23 mouse cellular contexts compared by ENCODE assay signal in the genomic region with DNA sequence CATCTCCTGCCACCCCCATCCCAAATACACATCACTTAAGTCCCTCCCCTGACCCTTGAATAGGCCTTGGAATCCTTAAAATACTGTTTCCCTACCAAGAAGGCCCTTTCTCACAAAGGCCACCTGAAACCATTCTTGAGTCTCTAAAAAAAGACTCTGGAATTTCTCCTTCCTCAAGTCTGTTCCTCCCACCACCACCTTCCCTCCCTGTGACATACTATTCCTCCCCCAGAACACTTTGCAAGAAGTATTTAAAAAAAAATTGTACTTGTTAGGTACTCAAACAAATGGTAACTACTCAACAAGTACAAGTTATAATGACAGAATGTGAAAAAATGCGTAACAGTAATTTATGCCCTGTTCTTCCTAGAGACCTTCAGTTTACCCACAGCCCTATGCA.
DNase-seq lines count a peak whose midpoint lies in the region; ATAC-seq and TF ChIP-seq lines count a peak whose summit lies in the region.
"Had no signal": no experiment of that assay in that cellular context is flagged by ENCODE, and none has a peak within 500 bp of the region (broad histone marks: within the 10 kb centered on the region; RNA-seq: fewer than 3 reads in every experiment).

No protein-coding gene starts in this region.

- no peaks in the 10 kb centered on the region for H3K27me3 ChIP-seq in kidney, postnatal 0 days (ENCODE audit: insufficient read depth, low read length)
- no peaks in the 10 kb centered on the region for H3K27me3 ChIP-seq in kidney, embryonic 14.5 days (ENCODE audit: control insufficient read depth, insufficient read depth, low read length)
- H3K27me3 ChIP-seq: CH12.LX, Patski had no signal

- H3K4me1 ChIP-seq in kidney, postnatal 0 days (replicated peaks; ENCODE audit: insufficient read depth, low read length): no peaks in the 10 kb centered on the region
- no peaks in the 10 kb centered on the region for H3K4me1 ChIP-seq in kidney, embryonic 14.5 days (ENCODE audit: control insufficient read depth, insufficient read depth, low read length)

- no peak overlapping the region for H3K27ac ChIP-seq in kidney, postnatal 0 days
- no peak overlapping the region for H3K27ac ChIP-seq in kidney, embryonic 14.5 days (ENCODE audit: low read depth, low read length)

- WGBS in kidney, postnatal 0 days: 91% methylated on average over 1 of the region's 1 CpGs
- 90% methylated on average over 1 of the region's 1 CpGs for WGBS in kidney, embryonic 14.5 days

- ATAC-seq in frontal cortex, adult (ENCODE audit: low TSS enrichment): peak; percentile 88
- ATAC-seq in kidney, postnatal 0 days (replicated peaks; ENCODE audit: low FRiP score, low read depth): no peak
- ATAC-seq in kidney, embryonic 14.5 days (ENCODE audit: low FRiP score, low TSS enrichment): no peak
- ATAC-seq: activated CD4-positive, CD25-positive, alpha-beta regulatory T cell, adult 4 months; CD4-positive, CD25-positive, alpha-beta regulatory T cell, adult 4 months; Patski had no signal

- no peak overlapping the region for H3K4me2 ChIP-seq in kidney, postnatal 0 days (ENCODE audit: low read length)
- H3K4me2 ChIP-seq in kidney, embryonic 14.5 days (replicated peaks; ENCODE audit: low read depth, low read length): no peak overlapping the region

- no peak overlapping the region for H3K9ac ChIP-seq in kidney, postnatal 0 days (ENCODE audit: low read depth, low read length)
- H3K9ac ChIP-seq in kidney, embryonic 14.5 days (ENCODE audit: low read depth, low read length): no peak overlapping the region

- no peak overlapping the region for H3K4me3 ChIP-seq in kidney, postnatal 0 days (replicated peaks; ENCODE audit: low read depth, low read length)
- H3K4me3 ChIP-seq in kidney, embryonic 14.5 days (ENCODE audit: low read length): no peak overlapping the region

- H3K36me3 ChIP-seq in kidney, postnatal 0 days (ENCODE audit: insufficient read depth, low read length): no peaks in the 10 kb centered on the region
- no peaks in the 10 kb centered on the region for H3K36me3 ChIP-seq in kidney, embryonic 14.5 days (ENCODE audit: control insufficient read depth, insufficient read depth, low read length)
- H3K36me3 ChIP-seq: G1E had no signal

- TF ChIP-seq CTCF in kidney, postnatal 0 days (IDR thresholded peaks at IDR 0.05; ENCODE audit: low read depth): no peak

- no peaks in the 10 kb centered on the region for H3K9me3 ChIP-seq in kidney, postnatal 0 days (replicated peaks; ENCODE audit: low read length)
- no peaks in the 10 kb centered on the region for H3K9me3 ChIP-seq in kidney, embryonic 14.5 days (ENCODE audit: control insufficient read depth, low read length)
- H3K9me3 ChIP-seq: G1E had no signal

- DNase-seq in frontal cortex, postnatal 10 days (ENCODE audit: low spot score in 2 of 2): no peak
- DNase-seq in kidney, postnatal 0 days (ENCODE audit: low spot score): peak; percentile 0
- DNase-seq in brain, adult 2 months (ENCODE audit: low read depth, low spot score): peak; percentile 64
- DNase-seq in telencephalon, adult 2 months (ENCODE audit: low read depth, low spot score): peak; percentile 56
- no peak for DNase-seq in natural killer cell, adult 2 months (ENCODE audit: low spot score in 2 of 2)
- no peak for DNase-seq in urinary bladder, postnatal 14 days (ENCODE audit: low spot score)
- DNase-seq: adrenal gland, adult 2 months; adrenal gland, adult 8-10 months; adrenal gland, postnatal 10 days; adrenal gland, postnatal 14 days; adrenal gland, postnatal 25 days; adrenal gland, postnatal 36 days; B cell, adult 2 months; cerebellum, adult 11 months; cerebellum, adult 11-12 months; cerebellum, adult 18-20 months had no signal

Comparison
In these comparisons a context has a peak if more than half of its experiments do, and no peak if none do; other contexts are left out.
1. DNase-seq: peak in kidney, postnatal 0 days (single experiment), brain, adult 2 months (single experiment) and telencephalon, adult 2 months (single experiment); none in frontal cortex, postnatal 10 days (0 of 2), natural killer cell, adult 2 months (0 of 2) and urinary bladder, postnatal 14 days (single experiment).